Mouse (Mus musculus) liver, adult 2 months (tissue): Measurements from ENCODE around the gene Trmt112. TPM values are rescaled to one million over a fixed set of nuclear protein-coding genes. Genes with fewer than 3 reads are reported as not detected.
"Not testable (repeated sequence)": the region's sequence is repeated elsewhere in the genome, so short reads cannot be mapped to it uniquely, and the experiment has no call there.

Source experiments
- DNase-seq: peaks from one replicate; pipeline ENCODE4 v3.0.0-alpha.2; 2011; ENCODE audit warnings: low read depth, low spot score; ENCODE audit errors: extremely low read depth
- H3K27ac ChIP-seq: fragments of 200-500 bp; replicated peaks from 2 replicates; pipeline ENCODE4 v1.5.1; 2012; ENCODE audit warnings: low read depth, mild to moderate bottlenecking, control low read depth, inconsistent platforms, low read length; ENCODE audit not compliant: insufficient read depth
- H3K27me3 ChIP-seq: fragments of 200-500 bp; 2 replicates; pipeline ENCODE4 v1.6.1; 2012; ENCODE audit warnings: mild to moderate bottlenecking, moderate library complexity, low read length, inconsistent platforms; ENCODE audit not compliant: control insufficient read depth, insufficient read depth
- H3K36me3 ChIP-seq: fragments of 200-500 bp; 2 replicates; pipeline ENCODE4 v1.6.1; 2012; ENCODE audit warnings: low read length, inconsistent platforms; ENCODE audit not compliant: control insufficient read depth, insufficient read depth
- H3K4me1 ChIP-seq: fragments of 200-500 bp; 2 replicates; pipeline ENCODE4 v1.6.1; 2011; ENCODE audit warnings: low read length; ENCODE audit not compliant: control insufficient read depth, insufficient read depth
- H3K4me3 ChIP-seq: fragments of 200-500 bp; 2 replicates; pipeline ENCODE4 v1.5.1; 2011; ENCODE audit warnings: low read depth, mild to moderate bottlenecking, control low read depth, low read length, moderate library complexity; ENCODE audit not compliant: insufficient read depth
- H3K79me2 ChIP-seq: fragments of 200-500 bp; 2 replicates; pipeline ENCODE4 v1.6.1; 2012; ENCODE audit warnings: inconsistent platforms, mild to moderate bottlenecking, low read length, moderate library complexity; ENCODE audit not compliant: control insufficient read depth, insufficient read depth
- H3K9ac ChIP-seq: fragments of 200-500 bp; 2 replicates; pipeline ENCODE4 v1.6.1; 2012; ENCODE audit warnings: low read depth, mild to moderate bottlenecking, control low read depth, inconsistent platforms, low read length
- CTCF ChIP-seq: fragments of 200-500 bp; IDR thresholded peaks from 2 replicates; pipeline ENCODE4 v1.5.1; 2011; ENCODE audit warnings: low read depth, low read length, control low read depth
- POLR2A ChIP-seq: fragments of 200-500 bp; IDR thresholded peaks from 2 replicates; pipeline ENCODE4 v1.6.1; 2011; ENCODE audit warnings: low read length, control low read depth; ENCODE audit not compliant: insufficient read depth; ENCODE audit errors: extremely low read depth
- WGBS: fragments of 180-500 bp; shearing (Covaris S2); methylation state at CpG from one replicate; pipeline ENCODE4 v1.1.7; 2018; 5-methylcytosine and 5-hydroxymethylcytosine counted together
- polyA plus RNA-seq: library from polyadenylated mRNA; depleted of rRNA; stranded (reverse); fragments of >200 nt; gene quantifications from 2 replicates; pipeline ENCODE4 v1.2.3, GENCODE M21; 2012
- total RNA-seq: library from RNA; depleted of rRNA; stranded (reverse); fragments of >200 nt; gene quantifications from 2 replicates; pipeline ENCODE4 v1.2.3, GENCODE M21; 2014

Gene Trmt112
- total and polyA plus RNA-seq, 2 experiments = 30.7 to 89.7 TPM

DNA sequence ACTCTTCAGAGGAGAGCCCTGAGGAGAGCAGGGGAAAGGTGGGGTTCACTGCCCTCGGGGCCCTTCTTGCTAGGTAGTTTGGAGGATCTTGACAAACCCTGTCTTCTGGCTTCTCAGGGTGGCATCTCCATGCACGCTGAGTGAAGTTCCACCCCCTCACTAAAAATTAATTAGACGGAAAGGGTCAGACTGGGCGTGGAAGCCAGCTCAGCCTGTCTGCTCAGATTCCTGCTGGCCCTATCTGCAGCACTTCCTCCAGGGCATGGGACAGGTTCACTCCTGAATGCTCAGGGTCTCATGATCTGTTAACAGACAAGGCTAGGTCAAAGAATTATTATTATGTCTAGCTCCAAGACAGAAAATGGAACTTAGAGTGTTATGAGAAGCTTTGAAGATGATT, 17.0 kb upstream of the Trmt112 start:
- no peak for DNase-seq
- Histone ChIP-seq H3K36me3 (no peaks in the 10 kb centered on the region), H3K9ac (no peak overlapping the region), H3K27me3 (no peaks in the 10 kb centered on the region), H3K4me1 (no peaks in the 10 kb centered on the region), H3K79me2 (no peaks in the 10 kb centered on the region), H3K4me3 (no peak overlapping the region), H3K27ac (no peak overlapping the region)
- WGBS = 72% methylated on average over 4 of the region's 4 CpGs
- TF ChIP-seq CTCF (no peak), POLR2A (no peak)

- WGBS = 95% methylated on average over 14 of the region's 14 CpGs
- no peaks in the 10 kb centered on the region for H3K4me1 ChIP-seq
- H3K9ac ChIP-seq = no peak overlapping the region
- no peaks in the 10 kb centered on the region for H3K27me3 ChIP-seq
- DNase-seq = no peak
- no peak for TF ChIP-seq CTCF
- H3K79me2 ChIP-seq = no peaks in the 10 kb centered on the region
- H3K36me3 ChIP-seq = no peaks in the 10 kb centered on the region
- no peak overlapping the region for H3K4me3 ChIP-seq
- H3K27ac ChIP-seq = no peak overlapping the region
These were observed 15.6 kb upstream of the Trmt112 start for GRCm38 (mm10) chr19:6893731-6894451.

DNA sequence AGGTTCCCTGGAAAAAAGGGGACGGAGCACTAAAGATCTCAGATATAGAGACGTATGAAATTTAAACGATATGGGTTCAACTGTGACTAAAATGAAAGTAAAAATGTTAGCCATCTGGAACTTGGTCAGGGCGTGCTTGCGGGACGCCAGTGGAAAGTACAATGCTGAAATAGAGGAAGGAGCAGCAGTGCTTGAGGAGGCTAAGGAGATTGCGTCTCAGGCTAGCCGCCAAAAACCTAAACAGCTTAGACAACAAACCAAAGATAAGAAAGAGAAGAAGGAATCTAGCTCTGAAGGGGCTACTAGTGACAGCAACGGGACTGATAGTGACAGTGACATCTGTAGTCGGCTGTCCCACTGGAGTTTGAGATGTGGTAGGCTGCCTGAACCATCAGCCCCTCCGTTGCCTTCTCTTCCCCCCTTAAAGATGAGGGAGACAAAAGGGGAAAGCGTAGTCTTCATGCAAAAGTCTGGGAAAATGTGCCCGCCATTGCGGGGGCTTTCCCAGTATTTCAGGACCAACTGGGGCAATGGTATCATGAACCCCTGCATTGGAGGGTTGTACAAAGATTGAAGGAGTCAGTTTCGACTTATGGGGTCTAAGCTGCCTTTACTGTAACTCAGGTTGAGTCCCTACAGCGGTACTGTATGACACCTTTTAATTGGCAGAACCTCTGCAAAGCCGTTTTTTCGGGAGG, 13.7 kb upstream of the Trmt112 start:
- not testable (repeated sequence) for DNase-seq, H3K9ac ChIP-seq, H3K27ac ChIP-seq, H3K27me3 ChIP-seq, H3K4me3 ChIP-seq, H3K79me2 ChIP-seq, H3K4me1 ChIP-seq, H3K36me3 ChIP-seq
- WGBS = 71% methylated on average over 18 of the region's 18 CpGs

DNA sequence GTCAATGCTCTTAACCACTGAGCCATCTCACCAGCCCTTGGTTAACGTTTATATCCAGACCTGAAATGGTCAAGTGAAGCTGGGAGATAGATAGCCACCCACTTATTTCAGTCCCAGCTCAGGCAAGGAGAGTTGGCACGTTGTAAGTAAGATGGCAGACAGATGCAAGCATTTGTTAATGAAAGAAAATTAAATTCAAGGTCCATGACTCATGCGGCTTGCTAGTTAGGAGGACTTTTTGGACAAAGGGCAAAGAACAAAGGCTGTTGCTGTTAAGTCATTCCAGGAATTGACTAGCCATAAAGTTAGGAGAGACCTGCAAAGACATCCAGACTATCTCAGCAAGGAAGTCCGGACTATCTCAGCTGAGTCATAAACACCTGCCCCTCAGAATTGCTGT, 9.9 kb upstream of the Trmt112 start:
- peak; percentile 31 for DNase-seq
- TF ChIP-seq CTCF = no peak
- no peak for TF ChIP-seq POLR2A
- no peak overlapping the region for H3K9ac ChIP-seq
- no peak overlapping the region for H3K27ac ChIP-seq
- no peak overlapping the region for H3K4me3 ChIP-seq
- no peaks in the 10 kb centered on the region for H3K27me3 ChIP-seq
- 74% methylated on average over 4 of the region's 4 CpGs for WGBS
- no peaks in the 10 kb centered on the region for H3K36me3 ChIP-seq
- H3K79me2 ChIP-seq = no peaks in the 10 kb centered on the region
- 0 out of 2 replicates have a peak, but pooled peaks cover 3% of the 10 kb centered on the region for H3K4me1 ChIP-seq

DNA sequence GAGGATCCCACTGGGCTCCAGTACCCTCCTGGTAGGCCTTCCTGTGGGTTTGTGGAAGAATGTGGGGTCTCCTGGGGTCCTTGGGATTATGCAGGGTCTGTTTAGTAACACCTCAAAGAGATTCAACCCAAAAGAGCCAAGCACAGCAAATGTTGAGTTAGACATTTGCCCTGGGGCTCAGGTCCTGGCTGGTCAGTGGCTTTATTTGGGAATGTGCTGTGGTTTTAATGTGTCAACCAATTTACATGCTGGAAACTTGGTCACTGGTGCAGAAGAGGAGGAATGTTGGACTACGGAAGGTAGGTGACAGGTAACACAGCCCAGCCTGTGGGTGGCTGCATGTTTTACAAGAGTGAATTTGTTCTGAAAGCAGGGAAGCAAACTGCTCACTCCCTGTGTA, 6.5 kb upstream of the Trmt112 start:
- no peaks in the 10 kb centered on the region for H3K27me3 ChIP-seq
- no peak overlapping the region for H3K9ac ChIP-seq
- H3K79me2 ChIP-seq = no peaks in the 10 kb centered on the region
- H3K4me3 ChIP-seq = no peak overlapping the region
- TF ChIP-seq CTCF (no peak), POLR2A (no peak)
- DNase-seq = no peak
- H3K27ac ChIP-seq = no peak overlapping the region
- 88% methylated on average over 1 of the region's 1 CpGs for WGBS
- peaks cover 8% of the 10 kb centered on the region; the same call in 1 of the 2 replicates for H3K36me3 ChIP-seq
- peaks cover 18% of the 10 kb centered on the region for H3K4me1 ChIP-seq

- Histone ChIP-seq H3K27ac (peak overlapping the region; percentile 43), H3K27me3 (no peaks in the 10 kb centered on the region), H3K4me1 (peaks cover 18% of the 10 kb centered on the region), H3K4me3 (no peak overlapping the region), H3K9ac (no peak overlapping the region), H3K36me3 (peaks cover 8% of the 10 kb centered on the region; the same call in 1 of the 2 replicates), H3K79me2 (no peaks in the 10 kb centered on the region)
- TF ChIP-seq CTCF (no peak), POLR2A (no peak)
- 23% methylated on average over 2 of the region's 2 CpGs for WGBS
- DNase-seq = peak; percentile 67
These were observed 4.7 kb upstream of the Trmt112 start for GRCm38 (mm10) chr19:6904846-6905245.
